Mouse (Mus musculus) CH12.LX (cell line): ENCODE measurements around the gene Apol7e. TPM values are rescaled to one million over a fixed set of nuclear protein-coding genes. Genes with fewer than 3 reads are reported as not detected.

Experiments used
- DNase-seq: peaks from one replicate; pipeline ENCODE4 v3.0.0-alpha.2; 2013; ENCODE audit errors: extremely low read depth
- H3K27ac ChIP-seq: 2 replicates; pipeline ENCODE4 v1.5.1; 2012; ENCODE audit warnings: low read depth, mild to moderate bottlenecking, control low read depth, moderate library complexity; ENCODE audit not compliant: insufficient read depth
- H3K27me3 ChIP-seq: replicated peaks from 2 replicates; pipeline ENCODE3; 2012; ENCODE audit warnings: inconsistent platforms
- H3K36me3 ChIP-seq, 2 experiments: replicated peaks in 1 of 2; 2 replicates each; pipeline versions ENCODE3 to v1.6.1; 2012; ENCODE audit warnings: inconsistent platforms in 1 of 2, low read length in 1 of 2, mild to moderate bottlenecking in 1 of 2, mixed read lengths in 1 of 2, moderate library complexity in 1 of 2; ENCODE audit not compliant: control insufficient read depth in 1 of 2, insufficient read depth in 1 of 2
- H3K4me1 ChIP-seq, 2 experiments: 2 replicates each; pipeline ENCODE4 v1.6.1; 2012; ENCODE audit warnings: inconsistent platforms in 1 of 2, moderate library complexity in 1 of 2; ENCODE audit not compliant: insufficient read depth in 2 of 2, control insufficient read depth in 1 of 2
- H3K4me2 ChIP-seq: 2 replicates; pipeline ENCODE4 v1.6.1; 2012; ENCODE audit warnings: low read depth, mild to moderate bottlenecking, control low read depth; ENCODE audit not compliant: poor library complexity, insufficient read depth, severe bottlenecking
- H3K4me3 ChIP-seq, 3 experiments: fragments of 150-350 bp in 1 of 3; sonication (generic) in 1 of 3; replicated peaks in 1 of 3; 2 replicates each; pipeline versions ENCODE3 to v1.5.1; 2011 to 2012; ENCODE audit warnings: low read depth in 2 of 3, low read length in 2 of 3, mild to moderate bottlenecking in 2 of 3, moderate library complexity in 2 of 3, control low read depth in 1 of 3, improper control_type of control experiment in 1 of 3, inconsistent platforms in 1 of 3, mixed read lengths in 1 of 3; ENCODE audit not compliant: poor library complexity in 1 of 3
- H3K79me2 ChIP-seq: replicated peaks from 2 replicates; pipeline ENCODE4 v1.6.1; 2012; ENCODE audit warnings: mild to moderate bottlenecking, moderate library complexity; ENCODE audit not compliant: control insufficient read depth, poor library complexity, insufficient read depth, severe bottlenecking; ENCODE audit errors: extremely low read depth
- H3K9ac ChIP-seq: 2 replicates; pipeline ENCODE4 v1.6.1; 2012; ENCODE audit warnings: low read depth, mild to moderate bottlenecking, control low read depth, moderate library complexity; ENCODE audit not compliant: insufficient read depth
- H3K9me3 ChIP-seq: replicated peaks from 2 replicates; pipeline ENCODE3; 2012; ENCODE audit warnings: low read length, inconsistent platforms, mixed read lengths
- BHLHE40 ChIP-seq: IDR thresholded peaks from 2 replicates; pipeline ENCODE4 v1.6.1; 2011; ENCODE audit warnings: mild to moderate bottlenecking, low read depth, low read length, improper control_type of control experiment
- CHD1 ChIP-seq: IDR thresholded peaks from 2 replicates; pipeline ENCODE4 v1.6.1; 2012; ENCODE audit warnings: low read depth, low read length, improper control_type of control experiment, inconsistent platforms
- CHD2 ChIP-seq: IDR thresholded peaks from 2 replicates; pipeline ENCODE4 v1.6.1; 2011; ENCODE audit warnings: low read length, improper control_type of control experiment
- E2F4 ChIP-seq: IDR thresholded peaks from 2 replicates; pipeline ENCODE4 v1.6.1; 2011; ENCODE audit warnings: low read depth, low read length, improper control_type of control experiment; ENCODE audit not compliant: insufficient replicate concordance
- ELF1 ChIP-seq: IDR thresholded peaks from 2 replicates; pipeline ENCODE4 v1.6.1; 2014; ENCODE audit warnings: low read depth, mild to moderate bottlenecking, inconsistent platforms, low read length, improper control_type of control experiment
- EP300 ChIP-seq: IDR thresholded peaks from 2 replicates; pipeline ENCODE4 v1.6.1; 2011; ENCODE audit warnings: low read length, improper control_type of control experiment
- ETS1 ChIP-seq: conservative IDR thresholded peaks from 2 replicates; pipeline ENCODE4 v1.6.1; 2012; ENCODE audit warnings: low read depth, mild to moderate bottlenecking, inconsistent platforms, low read length, improper control_type of control experiment, moderate library complexity
- HCFC1 ChIP-seq: IDR thresholded peaks from 2 replicates; pipeline ENCODE4 v1.6.1; 2012; ENCODE audit warnings: low read depth, mild to moderate bottlenecking, inconsistent platforms, low read length, improper control_type of control experiment
- JUN ChIP-seq: IDR thresholded peaks from 2 replicates; pipeline ENCODE4 v1.6.1; 2011; ENCODE audit warnings: low read depth, mild to moderate bottlenecking, low read length, improper control_type of control experiment, moderate library complexity; ENCODE audit not compliant: insufficient read depth
- KAT2A ChIP-seq: IDR thresholded peaks from 2 replicates; pipeline ENCODE4 v1.6.1; 2012; ENCODE audit warnings: low read length, improper control_type of control experiment, inconsistent platforms; ENCODE audit not compliant: insufficient replicate concordance
- MXI1 ChIP-seq: IDR thresholded peaks from 2 replicates; pipeline ENCODE4 v1.6.1; 2011; ENCODE audit warnings: mild to moderate bottlenecking, low read depth, low read length, improper control_type of control experiment
- MYC ChIP-seq: IDR thresholded peaks from 2 replicates; pipeline ENCODE4 v1.6.1; 2011; ENCODE audit warnings: low read depth, mild to moderate bottlenecking, improper control_type of control experiment, low read length
- NELFE ChIP-seq: IDR thresholded peaks from 2 replicates; pipeline ENCODE4 v1.6.1; 2011; ENCODE audit warnings: low read depth, low read length, improper control_type of control experiment
- PAX5 ChIP-seq: IDR thresholded peaks from 2 replicates; pipeline ENCODE4 v1.6.1; 2012; ENCODE audit warnings: low read length, inconsistent platforms, mixed read lengths
- POLR2A ChIP-seq: IDR thresholded peaks from 2 replicates; pipeline ENCODE4 v1.6.1; 2011; ENCODE audit warnings: low read depth, mild to moderate bottlenecking, improper control_type of control experiment, low read length
- SMC3 ChIP-seq: IDR thresholded peaks from 2 replicates; pipeline ENCODE4 v1.6.1; 2011; ENCODE audit warnings: low read depth, low read length, improper control_type of control experiment
- TBP ChIP-seq: conservative IDR thresholded peaks from 2 replicates; pipeline ENCODE4 v1.6.1; 2011; ENCODE audit warnings: low read depth, low read length, improper control_type of control experiment
- TCF12 ChIP-seq: IDR thresholded peaks from 2 replicates; pipeline ENCODE4 v1.6.1; 2014; ENCODE audit warnings: low read depth, mild to moderate bottlenecking, inconsistent platforms, low read length, improper control_type of control experiment
- UBTF ChIP-seq: IDR thresholded peaks from 2 replicates; pipeline ENCODE4 v1.6.1; 2012; ENCODE audit warnings: low read depth, mild to moderate bottlenecking, inconsistent platforms, low read length, improper control_type of control experiment, moderate library complexity
- USF1 ChIP-seq: IDR thresholded peaks from 2 replicates; pipeline ENCODE4 v1.6.1; 2014; ENCODE audit warnings: low read depth, mild to moderate bottlenecking, inconsistent platforms, low read length, improper control_type of control experiment
- dilution Hi-C: fragments of 300-500 bp; cut with MboI; formaldehyde crosslinking; loops from 2 replicates; pipeline ENCODE4 v1.14.3; 2020; ENCODE audit warnings: low sequenced_read_pairs; ENCODE audit not compliant: extremely low pct_unique_long_range_greater_than_20kb, extremely low pct_ligation_motif_present
- in situ Hi-C: fragments of 300-500 bp; cut with MboI; formaldehyde crosslinking; loops from 3 replicates; pipeline ENCODE4 v1.14.3; 2019; ENCODE audit warnings: low sequenced_read_pairs, low pct_ligation_motif_present, low pct_unique_long_range_greater_than_20kb, mixed read lengths
- polyA plus RNA-seq: library from polyadenylated mRNA; unstranded; fragments of >175 nt; gene quantifications from 2 replicates; pipeline ENCODE4 v1.2.1, GENCODE M21; 2012; ENCODE audit warnings: low read depth; ENCODE audit not compliant: insufficient read length
- total RNA-seq, 2 experiments: library from RNA; depleted of rRNA; stranded (reverse); fragments of 300-350 nt in 1 of 2; fragments of >200 nt in 1 of 2; gene quantifications; 2 replicates each; pipeline ENCODE4 v1.2.3; 2012 to 2014

Gene Apol7e
- total and polyA plus RNA-seq, 3 experiments = not detected

DNA sequence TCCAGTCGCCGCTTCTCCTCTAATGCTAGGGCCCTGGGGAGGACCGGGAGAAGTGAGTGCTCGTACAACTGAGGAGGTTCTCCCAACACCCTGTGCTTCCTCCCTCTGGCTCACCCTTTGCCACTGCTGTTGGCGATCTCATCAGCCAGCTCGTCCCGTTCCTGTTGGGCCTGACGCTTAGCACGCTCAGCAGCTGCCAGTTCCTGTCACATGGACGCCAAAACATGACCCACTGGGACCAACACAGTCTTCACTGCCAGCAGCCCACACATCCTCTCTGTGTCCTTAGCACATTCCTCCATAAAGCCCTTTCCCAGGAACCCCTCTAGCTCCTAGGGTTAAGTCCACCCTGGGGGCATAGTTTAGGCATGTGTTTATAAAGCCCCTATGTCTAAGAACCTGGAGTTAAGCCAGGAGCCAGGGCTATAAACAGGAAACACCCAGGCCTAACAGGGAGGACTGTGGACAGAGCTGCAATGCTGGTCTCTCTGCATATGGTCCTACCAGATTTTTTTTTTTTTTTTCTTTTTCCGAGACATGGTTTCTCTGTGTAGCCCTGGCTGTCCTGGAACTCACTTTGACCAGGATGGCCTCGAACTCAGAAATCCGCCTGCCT, 65.8 kb downstream of the Apol7e start:
- no peak overlapping the region for H3K4me3 ChIP-seq
- DNase-seq = no peak

DNA sequence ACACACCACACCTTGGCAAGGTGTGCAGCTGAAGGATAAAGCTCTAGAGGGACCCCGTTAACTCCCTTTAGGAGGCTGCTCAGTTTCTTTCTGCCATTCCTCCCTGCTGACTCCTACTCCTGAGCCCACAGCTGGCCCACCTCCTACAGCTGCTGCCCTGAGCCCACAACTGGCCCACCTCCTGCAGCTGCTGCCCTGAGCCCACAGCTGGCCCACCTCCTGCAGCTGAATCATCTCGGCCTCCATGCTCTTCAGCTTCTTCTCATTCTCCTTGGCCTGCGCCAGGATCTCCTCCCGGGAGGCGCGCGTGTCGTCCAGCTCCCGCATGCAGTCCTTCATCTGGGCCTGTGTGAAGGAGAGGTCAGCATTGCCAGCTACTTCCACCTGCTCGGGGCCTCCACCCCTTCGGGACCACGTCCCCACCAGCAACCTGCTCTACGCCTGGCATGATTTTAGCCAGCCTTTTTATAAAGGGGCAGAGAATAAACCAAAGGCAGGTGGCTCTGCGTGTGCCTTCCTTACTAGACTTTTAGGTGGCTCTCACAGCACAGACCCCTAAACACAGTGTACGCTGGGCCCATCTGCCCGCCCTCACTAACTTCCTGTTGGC, 66.9 kb downstream of the Apol7e start:
- H3K27ac ChIP-seq = no peak overlapping the region
- in situ Hi-C loops = no loop called here

More for the DNA sequence above, 65.8 kb downstream of the Apol7e start:
- in situ Hi-C loops = no loop called here
- Histone ChIP-seq H3K27ac (no peak overlapping the region), H3K4me1 (no peaks in the 10 kb centered on the region), H3K79me2 (no peaks in the 10 kb centered on the region), H3K36me3 (peaks cover 94 to 98% of the 10 kb centered on the region in 2 experiments), H3K27me3 (no peaks in the 10 kb centered on the region), H3K9ac (no peak overlapping the region), H3K4me2 (no peak overlapping the region), H3K9me3 (no peaks in the 10 kb centered on the region)
- TF ChIP-seq ETS1 (no peak), UBTF (no peak), MXI1 (no peak), EP300 (no peak), ELF1 (no peak), CHD1 (no peak), PAX5 (no peak), E2F4 (no peak), SMC3 (no peak)
- dilution Hi-C loops = no loop called here

DNA sequence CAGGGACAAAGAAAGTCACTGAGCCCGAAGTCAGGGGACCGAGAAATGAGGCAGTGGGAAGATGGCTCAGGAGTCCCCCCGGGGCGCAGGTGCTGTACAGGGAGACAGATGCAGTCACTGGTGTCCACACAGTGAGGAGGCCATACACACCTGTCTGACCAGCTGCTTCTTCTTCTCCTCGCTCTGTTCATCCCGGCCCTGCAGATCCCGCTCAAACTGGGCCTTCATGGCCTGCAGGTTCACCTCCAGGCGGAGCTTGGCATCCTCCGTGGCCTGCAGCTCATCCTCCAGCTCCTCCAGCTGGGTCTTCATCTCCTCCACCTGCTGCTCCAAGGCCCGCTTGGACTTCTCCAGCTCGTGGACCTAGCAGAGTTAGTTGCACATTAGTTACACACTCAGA, 68.3 kb downstream of the Apol7e start:
- no peak for TF ChIP-seq USF1
- no peak for TF ChIP-seq TBP
- TF ChIP-seq MXI1 = no peak
- TF ChIP-seq HCFC1 = no peak
- TF ChIP-seq ETS1 = no peak
- TF ChIP-seq BHLHE40 = no peak
- TF ChIP-seq NELFE = no peak
- no peak for TF ChIP-seq KAT2A
- TF ChIP-seq CHD2 = no peak
- no peak for TF ChIP-seq PAX5
- TF ChIP-seq EP300 = no peak
- TF ChIP-seq JUN = no peak
- TF ChIP-seq SMC3 = no peak
- TF ChIP-seq POLR2A = no peak
- TF ChIP-seq MYC = no peak
- no peaks in the 10 kb centered on the region for H3K9me3 ChIP-seq
- no peaks in the 10 kb centered on the region for H3K79me2 ChIP-seq
- H3K4me1 ChIP-seq = no peaks in the 10 kb centered on the region
- no peak overlapping the region for H3K4me3 ChIP-seq
- dilution Hi-C loops (no loop called here), in situ Hi-C loops (no loop called here)
- H3K27ac ChIP-seq = no peak overlapping the region
- no peak for DNase-seq
- H3K9ac ChIP-seq = no peak overlapping the region
- H3K27me3 ChIP-seq = no peaks in the 10 kb centered on the region
- peaks cover 99% of the 10 kb centered on the region in 2 experiments for H3K36me3 ChIP-seq
- no peak overlapping the region for H3K4me2 ChIP-seq

More for the DNA sequence above, 66.9 kb downstream of the Apol7e start:
- Histone ChIP-seq H3K4me2 (no peak overlapping the region), H3K4me3 (no peak overlapping the region), H3K9me3 (no peaks in the 10 kb centered on the region), H3K36me3 (peaks cover 98 to 99% of the 10 kb centered on the region in 2 experiments), H3K4me1 (no peaks in the 10 kb centered on the region), H3K79me2 (no peaks in the 10 kb centered on the region), H3K27me3 (no peaks in the 10 kb centered on the region), H3K9ac (no peak overlapping the region)
- no peak for TF ChIP-seq TCF12
- dilution Hi-C loops = no loop called here
- no peak for DNase-seq
